Mouse (Mus musculus) activated CD4-positive, CD25-positive, alpha-beta regulatory T cell, adult 4 months (primary cell): ENCODE results near the gene Sh3glb2. TPM values are rescaled to one million over a fixed set of nuclear protein-coding genes. Genes with fewer than 3 reads are reported as not detected.

Experiments
- ATAC-seq: one replicate; pipeline ENCODE4 v1.8.0; 2017
- polyA plus RNA-seq, 2 experiments: library from polyadenylated mRNA; unstranded; fragments of 100-300 nt; shearing (Covaris generic); gene quantifications; one replicate each; pipeline ENCODE4 v1.2.1; 2017

The Sh3glb2 gene
- polyA plus RNA-seq, 2 experiments from 2014 or later = 80.5 to 105 TPM

DNA sequence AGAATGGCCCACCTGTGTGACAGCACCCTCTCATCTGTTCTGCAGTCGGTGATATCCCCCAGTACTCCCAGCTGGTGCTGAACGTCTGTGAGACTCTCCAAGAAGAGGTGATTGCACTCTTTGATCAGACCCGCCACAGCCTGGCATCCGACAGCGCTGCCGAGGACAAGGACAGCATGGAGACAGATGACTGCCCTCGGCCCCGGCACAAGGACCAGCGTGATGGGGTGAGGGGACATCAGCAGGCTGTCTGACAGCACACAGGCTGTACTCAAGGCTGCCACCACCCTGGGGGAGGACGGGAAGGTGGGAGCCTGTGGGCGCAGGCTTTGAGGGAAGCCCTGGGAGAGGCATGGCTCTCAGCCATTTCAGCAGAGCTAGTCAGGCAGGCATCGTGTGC, 22.0 kb downstream of the Sh3glb2 start:
- no peak for ATAC-seq

- no peak for ATAC-seq
Measured at GRCm38 (mm10) chr2:30336174-30336915, 22.8 kb downstream of the Sh3glb2 start.

DNA sequence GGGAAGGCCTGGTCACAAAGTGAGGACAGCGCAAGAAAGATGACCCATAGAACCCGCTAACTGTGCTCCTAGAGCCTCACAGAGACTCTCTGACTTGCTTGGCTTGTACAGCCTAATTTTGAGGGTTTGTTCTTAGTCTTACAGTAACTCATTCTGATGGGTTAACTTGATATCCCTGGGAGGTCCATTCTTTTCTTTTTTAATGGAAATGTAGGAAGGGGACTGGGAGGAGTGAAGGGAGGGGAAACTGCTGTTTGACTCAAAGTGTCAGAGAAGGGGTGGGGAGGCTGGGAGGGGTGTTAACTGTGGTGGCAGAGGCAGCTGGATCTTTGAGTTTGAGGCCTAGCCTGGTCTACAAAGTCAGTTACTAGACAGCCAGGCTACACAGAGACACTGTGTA, 23.8 kb downstream of the Sh3glb2 start:
- ATAC-seq = no peak

DNA sequence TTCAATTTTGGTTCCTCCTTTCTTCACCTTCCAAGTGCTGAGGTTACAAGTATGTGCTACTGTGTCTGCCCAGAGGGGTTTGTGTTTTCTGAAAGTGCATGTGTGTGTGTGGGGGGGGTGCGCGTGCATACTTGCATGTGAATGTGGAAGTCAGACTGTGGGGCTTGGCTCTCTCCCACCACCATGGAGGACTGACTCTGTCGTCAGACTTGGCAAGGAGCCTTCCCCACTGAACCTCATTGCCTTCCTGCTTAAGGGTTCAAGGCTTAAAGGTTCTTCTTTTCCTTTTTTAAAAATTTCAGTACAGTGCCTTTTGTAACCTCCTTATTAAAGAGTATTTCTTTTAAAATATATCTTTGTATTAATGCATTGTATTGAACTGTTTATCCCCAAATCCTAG, 30.3 kb downstream of the Sh3glb2 start:
- no peak for ATAC-seq

- ATAC-seq = no peak
Measured at GRCm38 (mm10) chr2:30327276-30327675, 31.9 kb downstream of the Sh3glb2 start.

- ATAC-seq = no peak
Measured at GRCm38 (mm10) chr2:30325296-30325695, 33.8 kb downstream of the Sh3glb2 start.

GRCm38 (mm10) chr2:30323111-30323510, 36.0 kb downstream of the Sh3glb2 start:
- ATAC-seq = no peak

DNA sequence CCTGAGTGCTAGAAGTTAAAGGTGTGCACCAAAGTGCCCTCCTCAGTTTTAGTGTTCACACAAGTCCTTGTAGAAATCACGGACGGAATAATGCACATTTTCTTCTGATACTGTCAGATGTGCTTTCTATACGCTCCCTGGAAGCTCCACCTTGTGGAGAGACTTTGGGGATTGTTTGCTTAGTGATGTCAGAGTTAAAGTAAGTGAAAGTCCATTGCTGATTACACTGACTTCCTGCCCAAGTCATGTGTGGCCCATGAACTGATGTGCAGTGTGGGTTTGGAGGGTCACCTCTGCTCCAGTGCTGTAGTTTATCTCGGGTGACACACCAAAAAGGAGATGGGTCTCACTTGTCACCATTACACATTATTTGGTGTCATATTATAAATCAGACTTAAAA, 39.9 kb downstream of the Sh3glb2 start:
- no peak for ATAC-seq

GRCm38 (mm10) chr2:30316955-30317354, 42.2 kb downstream of the Sh3glb2 start:
- no peak for ATAC-seq

- ATAC-seq = no peak
Measured at GRCm38 (mm10) chr2:30316136-30316535, 43.0 kb downstream of the Sh3glb2 start.

DNA sequence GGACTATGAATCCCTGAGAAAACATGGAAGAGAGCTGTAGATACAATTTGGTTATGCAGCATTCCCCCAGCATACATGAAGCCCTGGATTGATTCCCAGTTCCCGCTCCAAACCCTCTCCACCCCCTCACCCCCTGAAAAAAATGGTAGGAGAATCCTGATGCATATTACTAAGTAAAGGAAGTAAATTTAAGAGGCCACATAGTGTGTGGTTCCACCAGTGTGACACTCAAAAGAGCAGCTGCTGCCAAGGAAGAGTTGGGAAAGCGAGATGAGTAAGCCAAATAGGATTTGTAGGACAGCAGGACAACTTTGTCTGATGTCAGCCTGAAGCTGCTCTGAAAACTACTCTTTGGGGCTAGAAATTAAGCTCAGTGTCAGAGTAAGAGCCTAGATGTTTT, 47.7 kb downstream of the Sh3glb2 start:
- ATAC-seq = no peak

DNA sequence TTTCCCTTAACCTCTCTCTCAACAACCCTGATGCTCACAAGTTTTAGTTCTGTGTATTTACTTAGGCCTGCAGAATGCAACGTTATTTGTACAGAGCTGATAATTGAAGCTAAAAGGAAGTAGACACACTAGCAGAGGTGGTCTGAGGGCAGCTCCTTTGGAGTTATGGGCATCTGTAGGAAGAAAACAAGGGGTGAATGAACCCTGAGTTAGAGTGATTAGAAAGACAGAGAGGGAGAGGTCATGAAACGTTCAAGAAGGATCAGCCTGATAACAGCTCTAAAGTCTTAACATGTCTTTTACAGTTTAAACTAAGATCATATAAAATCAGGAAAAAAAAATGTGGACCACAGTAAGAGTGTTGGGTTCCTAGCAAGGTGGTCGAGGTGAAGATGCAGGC, 49.8 kb downstream of the Sh3glb2 start:
- no peak for ATAC-seq

- no peak for ATAC-seq
Measured at GRCm38 (mm10) chr2:30306087-30306486, 53.0 kb downstream of the Sh3glb2 start.

DNA sequence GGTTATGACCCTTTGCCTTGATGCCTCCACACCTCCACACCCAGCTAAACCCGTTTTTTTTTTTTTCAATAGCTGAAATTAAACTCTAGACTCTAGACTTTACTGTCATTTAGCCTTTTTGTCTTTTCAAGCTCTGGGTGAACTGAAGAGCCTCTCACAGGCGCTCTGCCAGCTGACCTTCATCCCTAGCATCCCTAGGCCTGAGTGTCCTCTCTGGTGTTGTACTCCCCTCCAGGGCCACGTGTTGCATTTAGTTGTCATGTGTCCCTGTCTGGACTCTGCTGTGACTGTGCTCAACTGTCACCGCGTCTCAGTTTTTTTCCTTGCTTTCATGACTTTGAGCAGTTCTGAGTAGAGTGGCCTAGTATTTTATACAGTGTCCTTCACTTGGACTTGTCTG, 59.2 kb downstream of the Sh3glb2 start:
- no peak for ATAC-seq

- no peak for ATAC-seq
Measured at GRCm38 (mm10) chr2:30299525-30299924, 59.6 kb downstream of the Sh3glb2 start.

Other genes starting within 250 kb of the Sh3glb2 start
- gene Zer1, start 234.8 kb downstream of the Sh3glb2 start, polyA plus RNA-seq = 10 to 100 TPM; 14.5 to 15.2 TPM
- 1 to 10 TPM; 6.8 to 6.9 TPM for gene Tbc1d13, start 225.6 kb downstream of the Sh3glb2 start, polyA plus RNA-seq
- gene Endog, start 187.8 kb downstream of the Sh3glb2 start, polyA plus RNA-seq = 1 to 10 TPM; 2.6 to 3.3 TPM
- gene Spout1, start 180.9 kb downstream of the Sh3glb2 start, polyA plus RNA-seq = 10 to 100 TPM; 32.0 to 33.8 TPM
- gene Kyat1, start 153.5 kb downstream of the Sh3glb2 start, polyA plus RNA-seq = 1 to 10 TPM; 7.0 to 7.7 TPM
- gene Lrrc8a, start 121.6 kb downstream of the Sh3glb2 start, polyA plus RNA-seq = 10 to 100 TPM; 34.4 to 38.4 TPM
- gene Gm28035, start 118.8 kb downstream of the Sh3glb2 start, polyA plus RNA-seq = not detected
- gene Phyhd1, start 93.1 kb downstream of the Sh3glb2 start, polyA plus RNA-seq = 1 to 10 TPM; 3.9 to 4.8 TPM
- not detected for gene Gm28038, start 78.3 kb downstream of the Sh3glb2 start, polyA plus RNA-seq
- gene Dolk, start 73.0 kb downstream of the Sh3glb2 start, polyA plus RNA-seq = 10 to 100 TPM; 11.6 to 13.6 TPM
- 10 to 100 TPM; 25.8 to 30.6 TPM for gene Nup188, start 72.9 kb downstream of the Sh3glb2 start, polyA plus RNA-seq
- 1 to 10 TPM; 1.3 to 7.4 TPM for gene Miga2, start 4.9 kb upstream of the Sh3glb2 start, polyA plus RNA-seq
- 10 to 100 TPM; 15.3 to 18.3 TPM for gene Dolpp1, start 32.9 kb upstream of the Sh3glb2 start, polyA plus RNA-seq
- gene Crat, start 56.5 kb upstream of the Sh3glb2 start, polyA plus RNA-seq = 1 to 10 TPM; 2.9 to 3.5 TPM
- 10 to 100 TPM; 46.4 to 73.2 TPM for gene Ptpa, start 56.7 kb upstream of the Sh3glb2 start, polyA plus RNA-seq
- under 1 TPM in 1 of 2 experiments, not detected in 1; 0.16 TPM for gene Ier5l, start 114.9 kb upstream of the Sh3glb2 start, polyA plus RNA-seq
- 1 to 10 TPM; 1.2 to 2.0 TPM for gene Cstad, start 235.7 kb upstream of the Sh3glb2 start, polyA plus RNA-seq